In genomic region chr2:112759678-112760077, GRCm38 (mm10) we compare ENCODE assay signal across 14 mouse cellular contexts.
DNase-seq lines count a peak whose midpoint lies in the region; ATAC-seq and TF ChIP-seq lines count a peak whose summit lies in the region.
"Had no signal": no experiment of that assay in that cellular context is flagged by ENCODE, and none has a peak within 500 bp of the region (broad histone marks: within the 10 kb centered on the region; RNA-seq: fewer than 3 reads in every experiment).

No protein-coding gene starts in this region.

- TF ChIP-seq POLR2A in heart, adult 2 months (IDR thresholded peaks at IDR 0.05; ENCODE audit: insufficient read depth, low read depth, low read length), result no peak
- no peak for TF ChIP-seq POLR2A in MEL (IDR thresholded peaks at IDR 0.05; ENCODE audit: control insufficient read depth in 1 of 2, insufficient read depth in 1 of 2, low read depth in 1 of 2, low read length in 2 of 2, poor library complexity in 1 of 2)

- WGBS in heart, adult 2 months, result 61% methylated on average over 5 of the region's 5 CpGs
- 67% methylated on average over 5 of the region's 5 CpGs for WGBS in heart, embryonic 10.5 days
- WGBS in lung, postnatal 0 days, result 69% methylated on average over 5 of the region's 5 CpGs

- TF ChIP-seq CTCF in heart, adult 2 months (IDR thresholded peaks at IDR 0.05), result peak; percentile 40
- TF ChIP-seq CTCF in lung, postnatal 0 days (IDR thresholded peaks at IDR 0.05), result peak; percentile 41
- TF ChIP-seq CTCF in MEL (IDR thresholded peaks at IDR 0.05 in 2 of 3, conservative IDR thresholded peaks at IDR 0.05 in 1 of 3; ENCODE audit: control insufficient read depth in 1 of 3, insufficient read depth in 1 of 3, low read depth in 2 of 3, low read length in 3 of 3, poor library complexity in 1 of 3, severe bottlenecking in 1 of 3), result peak in 2 of 3 experiments; percentile 8 to 28; a peak in 3 of 6 replicates

- no peaks in the 10 kb centered on the region for H3K27me3 ChIP-seq in heart, adult 2 months (ENCODE audit: control insufficient read depth, insufficient read depth, low read length)
- H3K27me3 ChIP-seq in heart, embryonic 10.5 days (ENCODE audit: insufficient read depth, poor library complexity, severe bottlenecking), result no peaks in the 10 kb centered on the region
- H3K27me3 ChIP-seq in lung, postnatal 0 days (replicated peaks; ENCODE audit: insufficient read depth, low read length), result no peaks in the 10 kb centered on the region
- H3K27me3 ChIP-seq in MEL (ENCODE audit: control insufficient read depth in 1 of 2, insufficient read depth in 2 of 2, low read length in 2 of 2), result no peaks in the 10 kb centered on the region; a peak in 1 of 4 replicates
- H3K27me3 ChIP-seq: limb, embryonic 13.5 days; midbrain, embryonic 13.5 days; neural tube, embryonic 15.5 days had no signal

- no peaks in the 10 kb centered on the region for H3K36me3 ChIP-seq in heart, adult 2 months (ENCODE audit: control insufficient read depth, insufficient read depth, low read length)
- no peaks in the 10 kb centered on the region for H3K36me3 ChIP-seq in heart, embryonic 10.5 days
- no peaks in the 10 kb centered on the region for H3K36me3 ChIP-seq in lung, postnatal 0 days (ENCODE audit: insufficient read depth, low read length)
- H3K36me3 ChIP-seq in MEL (ENCODE audit: control insufficient read depth in 1 of 2, insufficient read depth in 2 of 2, low read length in 2 of 2), result peaks cover 0 to 2% of the 10 kb centered on the region in 2 experiments; a peak in 1 of 4 replicates
- H3K36me3 ChIP-seq: limb, embryonic 13.5 days; midbrain, embryonic 13.5 days; neural tube, embryonic 15.5 days had no signal

- intact Hi-C loops in heart, adult 2 months (cut with DNase I), result no loop called here

- no peak for DNase-seq in heart, adult 2 months
- DNase-seq in heart, embryonic 10.5 days (ENCODE audit: low spot score), result no peak
- DNase-seq in lung, postnatal 0 days (ENCODE audit: low spot score), result no peak
- no peak for DNase-seq in lung, postnatal 4 days
- DNase-seq in MEL (ENCODE audit: low read depth, low spot score), result peak; percentile 17
- peak; percentile 26 to 30 for DNase-seq in kidney, postnatal 4 days
- no peak for DNase-seq in adipocyte (ENCODE audit: low spot score)
- DNase-seq: cerebellum, postnatal 36 days; thymus, postnatal 14 days had no signal

- no peaks in the 10 kb centered on the region for H3K4me1 ChIP-seq in heart, adult 2 months (ENCODE audit: control insufficient read depth, insufficient read depth, low read length)
- H3K4me1 ChIP-seq in heart, embryonic 10.5 days, result no peaks in the 10 kb centered on the region
- no peaks in the 10 kb centered on the region for H3K4me1 ChIP-seq in lung, postnatal 0 days (ENCODE audit: insufficient read depth, low read depth, low read length)
- H3K4me1 ChIP-seq in MEL (ENCODE audit: control insufficient read depth in 1 of 2, insufficient read depth in 2 of 2, low read length in 2 of 2), result no peaks in the 10 kb centered on the region; a peak in 1 of 4 replicates
- H3K4me1 ChIP-seq: limb, embryonic 13.5 days; midbrain, embryonic 13.5 days; neural tube, embryonic 15.5 days had no signal

- peak; percentile 23 for TF ChIP-seq RAD21 in MEL (IDR thresholded peaks at IDR 0.05; ENCODE audit: low read depth, low read length)

- H3K79me2 ChIP-seq in heart, adult 2 months (replicated peaks; ENCODE audit: control insufficient read depth, insufficient read depth, low read length), result no peaks in the 10 kb centered on the region
- no peaks in the 10 kb centered on the region for H3K79me2 ChIP-seq in MEL (ENCODE audit: control insufficient read depth, insufficient read depth, low read length, poor library complexity)

- no peak overlapping the region for H3K4me2 ChIP-seq in lung, postnatal 0 days (replicated peaks; ENCODE audit: low read depth, low read length)
- H3K4me2 ChIP-seq: hindbrain, embryonic 14.5 days; limb, embryonic 13.5 days; midbrain, embryonic 13.5 days; neural tube, embryonic 15.5 days had no signal

- H3K4me3 ChIP-seq in heart, adult 2 months, result no peak overlapping the region
- H3K4me3 ChIP-seq in heart, embryonic 10.5 days, result no peak overlapping the region
- H3K4me3 ChIP-seq in lung, postnatal 0 days (ENCODE audit: low read depth, low read length), result no peak overlapping the region
- no peak overlapping the region for H3K4me3 ChIP-seq in MEL (ENCODE audit: control insufficient read depth in 1 of 2, insufficient read depth in 1 of 2, low read depth in 2 of 2, low read length in 2 of 2)
- H3K4me3 ChIP-seq: limb, embryonic 13.5 days; midbrain, embryonic 13.5 days; neural tube, embryonic 15.5 days had no signal

- no peak for ATAC-seq in lung, postnatal 0 days
- ATAC-seq in erythroblast, adult 5-6 weeks (replicated peaks; ENCODE audit: low FRiP score, poor library complexity, severe bottlenecking), result no peak
- ATAC-seq: midbrain, embryonic 13.5 days had no signal

- H3K9ac ChIP-seq in heart, adult 2 months (ENCODE audit: low read depth, low read length), result no peak overlapping the region
- no peak overlapping the region for H3K9ac ChIP-seq in lung, postnatal 0 days (replicated peaks; ENCODE audit: low read depth)
- H3K9ac ChIP-seq in MEL (ENCODE audit: control insufficient read depth, low read depth, low read length, poor library complexity, severe bottlenecking), result no peak overlapping the region
- H3K9ac ChIP-seq: hindbrain, embryonic 14.5 days; limb, embryonic 13.5 days; midbrain, embryonic 13.5 days; neural tube, embryonic 15.5 days had no signal

- H3K27ac ChIP-seq in heart, adult 2 months, result no peak overlapping the region
- no peak overlapping the region for H3K27ac ChIP-seq in heart, embryonic 10.5 days
- H3K27ac ChIP-seq in lung, postnatal 0 days (ENCODE audit: low read length), result no peak overlapping the region
- H3K27ac ChIP-seq in MEL (ENCODE audit: control insufficient read depth, low read depth, low read length), result no peak overlapping the region
- H3K27ac ChIP-seq: hindbrain, embryonic 14.5 days; limb, embryonic 13.5 days; midbrain, embryonic 13.5 days; neural tube, embryonic 15.5 days had no signal

- TF ChIP-seq EP300 in heart, adult 2 months (IDR thresholded peaks at IDR 0.05; ENCODE audit: insufficient read depth, low read depth, low read length), result no peak
- no peak for TF ChIP-seq EP300 in lung, postnatal 0 days (IDR thresholded peaks at IDR 0.05)
- TF ChIP-seq EP300 in MEL (IDR thresholded peaks at IDR 0.05; ENCODE audit: low read depth in 1 of 2, low read length in 2 of 2), result no peak

- H3K9me3 ChIP-seq in heart, embryonic 10.5 days, result no peaks in the 10 kb centered on the region
- no peaks in the 10 kb centered on the region for H3K9me3 ChIP-seq in lung, postnatal 0 days (ENCODE audit: low read length)
- H3K9me3 ChIP-seq in MEL (replicated peaks; ENCODE audit: insufficient read depth, low read length), result no peaks in the 10 kb centered on the region
- H3K9me3 ChIP-seq: limb, embryonic 13.5 days; midbrain, embryonic 13.5 days; neural tube, embryonic 15.5 days had no signal

TF ChIP-seq in MEL, 35 proteins besides CTCF, POLR2A, EP300 and RAD21:
- TF ChIP-seq TCF12 (IDR thresholded peaks at IDR 0.05; ENCODE audit: low read depth, low read length) (no peak), SMC3 (IDR thresholded peaks at IDR 0.05; ENCODE audit: low read depth, low read length) (peak; percentile 58)
TF ChIP-seq in MEL: peak in this region for 1.

Comparison
In these comparisons a context has a peak if more than half of its experiments do, and no peak if none do; other contexts are left out.
1. DNase-seq: peak in MEL (single experiment) and kidney, postnatal 4 days (2 of 2); none in heart, adult 2 months (0 of 2), heart, embryonic 10.5 days (single experiment), lung, postnatal 0 days (single experiment), lung, postnatal 4 days (0 of 2) and adipocyte (single experiment).
2. Peak in every context shown above with its lines, with median percentiles within 50 percentile points of each other: CTCF ChIP-seq.